Mouse (Mus musculus) olfactory bulb, adult 2 months (tissue): Measurements from ENCODE around the gene Moap1. TPM values are rescaled to one million over a fixed set of nuclear protein-coding genes. Genes with fewer than 3 reads are reported as not detected.

ENCODE experiments used
- H3K27ac ChIP-seq: fragments of 200-500 bp; 2 replicates; pipeline ENCODE4 v1.5.1; 2012; ENCODE audit warnings: low read depth, low read length; ENCODE audit not compliant: insufficient read depth
- H3K4me1 ChIP-seq: fragments of 200-500 bp; 2 replicates; pipeline ENCODE4 v1.6.1; 2012; ENCODE audit warnings: low read length; ENCODE audit not compliant: control insufficient read depth, insufficient read depth
- H3K4me3 ChIP-seq: fragments of 200-500 bp; 2 replicates; pipeline ENCODE4 v1.5.1; 2012; ENCODE audit warnings: mild to moderate bottlenecking, low read depth, low read length, moderate library complexity; ENCODE audit not compliant: insufficient read depth
- CTCF ChIP-seq: fragments of 200-500 bp; IDR thresholded peaks from 2 replicates; pipeline ENCODE4 v1.5.1; 2012; ENCODE audit warnings: low read depth, mild to moderate bottlenecking, low read length, moderate library complexity; ENCODE audit not compliant: insufficient read depth
- POLR2A ChIP-seq: fragments of 200-500 bp; IDR thresholded peaks from 2 replicates; pipeline ENCODE4 v1.6.1; 2012; ENCODE audit warnings: mild to moderate bottlenecking, low read depth, low read length, moderate library complexity; ENCODE audit not compliant: insufficient read depth
- WGBS: fragments of 180-500 bp; shearing (Covaris S2); methylation state at CpG from one replicate; pipeline ENCODE4 v1.1.7; 2018; 5-methylcytosine and 5-hydroxymethylcytosine counted together
- polyA plus RNA-seq: library from polyadenylated mRNA; stranded (reverse); fragments of >200 nt; gene quantifications from 2 replicates; pipeline ENCODE4 v1.2.4, GENCODE M21; 2012; ENCODE audit warnings: low replicate concordance; ENCODE audit not compliant: missing spikeins, insufficient read depth, insufficient read length

The Moap1 gene
- polyA plus RNA-seq, 1 experiment: not detected

DNA sequence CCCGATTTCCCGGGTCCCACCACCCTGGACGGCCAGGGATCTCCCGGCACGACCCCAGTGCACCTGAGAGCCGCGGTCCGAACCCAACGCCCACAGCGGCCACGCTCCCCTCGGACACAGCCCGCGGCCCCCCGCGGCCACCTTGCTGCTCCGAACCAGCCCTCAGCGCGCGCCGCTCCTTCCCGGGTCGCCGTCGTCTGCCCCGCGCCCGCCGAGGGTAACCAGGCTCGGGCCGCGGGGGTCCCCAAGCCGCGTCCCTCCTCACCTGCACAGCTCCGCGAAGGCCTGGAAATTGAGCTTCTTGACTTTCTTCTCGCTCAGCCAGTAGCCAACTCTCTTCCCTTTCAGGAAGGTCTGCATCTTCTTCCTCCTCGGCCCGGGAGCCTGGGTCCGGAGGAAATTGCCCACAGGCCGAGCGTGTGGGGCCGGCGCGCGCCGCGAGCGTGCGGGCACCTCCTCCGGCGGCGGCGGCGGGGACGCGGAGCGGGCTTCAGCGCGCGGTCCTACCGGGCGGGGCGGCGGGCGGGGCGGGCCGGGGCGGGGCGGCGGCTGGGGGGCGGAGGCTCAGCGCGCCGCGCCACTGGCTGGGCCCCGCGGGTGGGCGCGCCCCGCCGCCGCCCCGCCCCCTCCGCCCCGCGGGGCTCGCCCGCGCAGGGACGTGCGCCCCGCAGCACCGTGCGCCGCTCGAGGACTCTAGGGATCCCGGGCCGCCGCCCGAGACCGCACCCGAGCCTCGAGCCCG, 38.8 kb downstream of the Moap1 start, which contains the start of gene Itpk1:
TSS of gene Itpk1 (minus strand) at position 474 of the 742 bp plus-strand sequence.
- Histone ChIP-seq H3K4me1 (peaks cover 39% of the 10 kb centered on the region), H3K27ac (peak within 1 kb of the TSS; percentile 94), H3K4me3 (peak within 1 kb of the TSS; percentile 100)
- TF ChIP-seq POLR2A (peak; percentile 69), CTCF (no peak)
- 1% methylated on average over 100 of the region's 105 CpGs for WGBS

DNA sequence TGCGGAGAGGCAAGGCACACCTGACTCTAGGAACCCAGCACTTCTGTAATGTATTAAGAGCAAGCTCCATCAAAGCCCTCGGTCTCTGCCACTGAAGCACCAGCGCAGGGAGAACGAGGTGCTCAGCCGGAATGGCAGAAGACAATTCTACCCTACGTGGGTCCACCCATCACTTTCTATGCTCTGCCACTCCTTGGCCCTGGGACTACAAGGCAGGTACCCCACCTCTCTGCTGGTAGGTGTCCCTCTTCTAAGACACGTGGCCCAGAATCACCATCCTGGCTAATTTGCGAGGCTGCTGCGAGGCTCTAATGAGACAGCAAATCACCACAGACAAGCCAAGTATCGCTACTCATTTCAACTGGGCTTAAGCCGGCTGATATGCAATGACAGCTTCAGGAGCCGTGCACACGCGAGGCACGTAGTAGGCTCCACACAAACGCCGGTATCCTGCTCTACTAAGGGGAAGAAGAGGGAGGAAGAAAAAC, 39.5 kb downstream of the Moap1 start:
- TF ChIP-seq POLR2A (no peak), CTCF (no peak)
- H3K4me3 ChIP-seq: peak overlapping the region; percentile 96
- peak overlapping the region; percentile 66 for H3K27ac ChIP-seq
- 7% methylated on average over 17 of the region's 17 CpGs for WGBS
- H3K4me1 ChIP-seq: peaks cover 43% of the 10 kb centered on the region

- Histone ChIP-seq H3K4me1 (peaks cover 48% of the 10 kb centered on the region), H3K4me3 (peak overlapping the region; percentile 96), H3K27ac (peak overlapping the region; percentile 49; the same call in 1 of the 2 replicates)
- TF ChIP-seq CTCF: no peak
- TF ChIP-seq POLR2A: no peak
- 14% methylated on average over 6 of the region's 6 CpGs for WGBS
These were observed 40.0 kb downstream of the Moap1 start for GRCm38 (mm10) chr12:102703441-102703840.

DNA sequence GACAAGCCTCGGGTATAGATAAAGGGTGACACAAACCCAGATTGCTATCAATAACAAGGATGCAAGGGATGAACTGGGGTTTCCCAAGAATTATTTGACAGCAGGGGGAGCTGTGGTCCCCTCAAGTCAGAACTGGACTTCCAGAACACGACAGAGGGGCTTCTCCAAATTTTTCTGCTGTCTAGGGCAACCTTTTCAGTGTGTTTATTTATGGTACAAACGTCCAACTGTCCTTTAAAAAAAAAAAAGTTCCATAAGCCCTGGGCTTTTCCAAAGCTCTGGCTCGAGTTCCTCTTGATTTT, 40.4 kb downstream of the Moap1 start:
- TF ChIP-seq CTCF: no peak
- TF ChIP-seq POLR2A: no peak
- Histone ChIP-seq H3K4me3 (peak overlapping the region; percentile 96), H3K4me1 (peaks cover 48% of the 10 kb centered on the region), H3K27ac (0 out of 2 replicates have a peak overlapping the region, but pooled peaks have one; percentile 49)
- 5% methylated on average over 4 of the region's 4 CpGs for WGBS

DNA sequence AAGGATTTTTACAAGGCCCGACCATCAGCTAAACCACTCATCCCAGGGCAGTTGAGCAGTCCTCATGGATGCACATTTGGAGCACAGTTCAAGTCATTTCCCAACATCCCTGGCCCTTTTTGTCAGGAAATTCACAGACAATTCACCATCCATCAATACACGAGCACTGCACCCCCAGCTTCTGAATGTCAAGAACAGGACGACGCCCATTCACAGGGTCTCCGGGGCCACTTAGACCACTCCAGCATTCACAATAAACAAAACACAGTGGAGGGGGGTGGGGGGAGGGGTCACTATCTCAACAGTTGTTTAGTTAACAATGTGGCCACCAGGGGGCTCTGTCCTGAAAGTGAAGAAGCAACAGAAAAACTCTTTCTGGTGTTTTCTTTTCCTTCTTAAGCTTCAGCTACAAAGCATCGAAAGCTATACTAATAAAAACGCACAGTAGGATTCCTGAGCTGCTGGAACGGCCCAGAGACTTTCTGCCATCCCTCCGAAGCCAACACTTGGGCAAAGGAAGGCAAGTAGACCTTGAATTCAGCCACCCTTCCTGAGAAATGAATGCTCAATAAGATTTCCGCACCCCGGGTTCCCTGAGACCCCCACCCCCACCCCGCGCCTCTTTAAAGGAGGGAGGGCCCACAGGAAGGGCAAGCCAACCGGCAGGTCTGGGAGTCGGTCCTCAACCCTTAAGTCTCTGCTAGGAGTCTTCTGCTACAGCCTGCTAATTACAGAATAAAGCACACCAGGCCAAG, 40.9 kb downstream of the Moap1 start:
- WGBS: 4% methylated on average over 15 of the region's 15 CpGs
- TF ChIP-seq POLR2A (no peak), CTCF (peak; percentile 50)
- Histone ChIP-seq H3K4me3 (peak overlapping the region; percentile 96), H3K4me1 (peaks cover 52% of the 10 kb centered on the region), H3K27ac (no peak overlapping the region)

DNA sequence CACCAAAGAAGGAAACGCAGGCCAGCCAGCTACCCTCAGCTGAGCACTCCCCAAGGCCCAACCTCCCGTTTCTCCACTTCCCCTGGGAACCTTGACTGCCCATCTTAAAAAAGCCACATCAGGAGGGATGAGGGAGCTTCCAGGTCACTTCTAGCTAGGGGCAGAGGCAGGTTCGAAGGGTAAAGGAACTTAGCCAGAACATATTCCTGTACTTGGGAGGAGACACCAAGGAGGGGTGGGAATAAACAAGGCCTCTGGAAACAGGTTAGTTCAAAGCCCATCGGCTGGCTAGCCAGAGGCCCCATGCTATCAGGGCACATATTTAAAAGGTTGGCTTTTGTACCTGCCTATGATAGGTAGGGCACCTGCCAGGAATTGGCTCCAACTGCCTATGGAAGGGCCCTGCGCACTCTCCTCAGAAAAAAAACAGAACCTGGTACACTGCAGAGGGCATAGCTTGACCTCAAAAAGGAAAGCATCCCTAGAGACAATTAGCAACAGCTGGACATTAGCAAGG, 41.7 kb downstream of the Moap1 start:
- Histone ChIP-seq H3K27ac (no peak overlapping the region), H3K4me3 (no peak overlapping the region), H3K4me1 (peaks cover 59% of the 10 kb centered on the region)
- WGBS: 94% methylated on average over 5 of the region's 5 CpGs
- TF ChIP-seq CTCF (no peak), POLR2A (no peak)

DNA sequence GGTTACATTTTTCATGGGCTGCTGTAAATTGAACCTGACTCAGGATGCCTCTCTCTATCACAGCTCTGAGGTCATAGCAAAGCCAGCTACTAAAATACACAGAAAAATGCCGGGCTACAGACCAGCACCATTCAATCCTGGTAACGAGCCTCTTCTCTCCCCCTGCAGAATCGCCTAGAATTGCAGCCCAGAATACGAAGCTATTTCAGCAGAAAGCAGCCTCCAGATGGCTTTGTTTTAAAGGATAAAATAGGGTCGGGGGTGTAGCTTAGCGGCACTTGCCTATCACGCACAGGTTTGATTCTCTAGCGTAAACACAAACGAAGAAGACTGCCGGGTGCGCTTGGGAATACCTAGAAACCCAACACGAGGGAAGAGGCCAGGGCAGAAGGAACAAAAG, 43.0 kb downstream of the Moap1 start:
- no peak overlapping the region for H3K4me3 ChIP-seq
- no peak overlapping the region for H3K27ac ChIP-seq
- TF ChIP-seq POLR2A (no peak), CTCF (no peak)
- peaks cover 63% of the 10 kb centered on the region for H3K4me1 ChIP-seq
- WGBS: 47% methylated on average over 12 of the region's 12 CpGs

DNA sequence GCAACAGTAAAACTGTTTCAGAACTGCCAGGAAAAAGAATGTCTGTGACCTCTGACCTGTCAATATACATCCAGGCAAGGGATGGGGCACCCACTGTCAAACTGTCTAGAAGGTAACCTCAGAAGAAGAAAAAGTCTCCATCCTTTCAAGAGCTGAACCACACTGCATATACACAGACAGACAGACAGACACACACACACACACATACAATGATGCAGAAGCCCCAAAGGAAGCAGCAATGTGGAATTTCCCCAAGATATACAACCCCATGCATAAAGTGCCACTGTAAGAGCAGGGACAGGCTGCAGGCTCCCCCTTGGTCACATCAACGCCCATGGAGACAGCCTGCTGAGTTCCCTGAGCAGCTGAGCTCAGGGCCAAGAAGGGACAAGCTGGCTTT, 44.3 kb downstream of the Moap1 start:
- no peak overlapping the region for H3K4me3 ChIP-seq
- TF ChIP-seq CTCF (no peak), POLR2A (no peak)
- H3K4me1 ChIP-seq: peaks cover 72% of the 10 kb centered on the region
- 48% methylated on average over 1 of the region's 1 CpGs for WGBS
- H3K27ac ChIP-seq: no peak overlapping the region

- TF ChIP-seq CTCF (no peak), POLR2A (no peak)
- H3K27ac ChIP-seq: no peak overlapping the region
- peaks cover 74% of the 10 kb centered on the region for H3K4me1 ChIP-seq
- WGBS: 38% methylated on average over 1 of the region's 1 CpGs
- H3K4me3 ChIP-seq: no peak overlapping the region
These were observed 45.3 kb downstream of the Moap1 start for GRCm38 (mm10) chr12:102698089-102698684.
